Mouse (Mus musculus): ENCODE measurements around the gene Serping1.

The Serping1 gene

DNA sequence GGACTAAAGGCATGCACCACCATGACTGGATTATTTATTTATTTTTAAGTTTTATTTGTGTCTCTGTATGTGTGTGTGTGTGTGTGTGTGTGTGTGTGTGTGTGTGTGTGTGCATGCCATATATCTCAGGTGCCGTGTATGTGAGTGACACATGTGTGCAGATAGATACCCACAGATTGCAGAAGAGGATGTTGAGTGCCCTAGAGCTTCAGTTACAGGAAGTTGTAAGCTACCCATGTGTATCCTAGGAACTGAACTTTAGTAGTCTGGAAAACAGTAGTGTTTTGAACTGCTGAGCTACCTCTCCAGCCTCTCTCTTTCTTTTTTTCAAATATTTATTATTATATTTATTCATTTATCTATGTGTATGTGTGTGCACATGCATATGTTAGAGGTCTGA, 8.1 kb upstream of the Serping1 start:
- no peak for DNase-seq (ENCODE audit: low spot score in 2 of 2)

DNA sequence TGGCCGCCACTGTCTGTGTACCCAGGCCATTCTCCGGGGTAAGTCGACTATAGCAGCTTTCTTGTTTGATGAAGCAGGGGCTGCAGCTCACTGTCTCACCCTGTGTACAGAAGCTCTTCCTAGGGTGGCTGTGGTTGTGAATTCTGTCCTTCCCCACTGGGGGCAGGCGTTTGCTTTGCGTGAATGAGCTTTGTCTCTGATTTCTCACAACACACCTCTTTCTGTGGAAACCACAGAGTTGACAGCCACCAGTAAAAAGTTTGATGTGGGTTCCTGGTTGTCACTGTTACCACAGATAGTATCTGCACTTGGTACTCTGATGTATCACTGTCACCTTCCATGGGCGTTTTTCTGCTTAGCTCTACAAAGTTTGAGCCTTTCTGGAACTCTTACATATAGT, 4.0 kb upstream of the Serping1 start:
- DNase-seq (ENCODE audit: low spot score in 2 of 2): no peak

DNA sequence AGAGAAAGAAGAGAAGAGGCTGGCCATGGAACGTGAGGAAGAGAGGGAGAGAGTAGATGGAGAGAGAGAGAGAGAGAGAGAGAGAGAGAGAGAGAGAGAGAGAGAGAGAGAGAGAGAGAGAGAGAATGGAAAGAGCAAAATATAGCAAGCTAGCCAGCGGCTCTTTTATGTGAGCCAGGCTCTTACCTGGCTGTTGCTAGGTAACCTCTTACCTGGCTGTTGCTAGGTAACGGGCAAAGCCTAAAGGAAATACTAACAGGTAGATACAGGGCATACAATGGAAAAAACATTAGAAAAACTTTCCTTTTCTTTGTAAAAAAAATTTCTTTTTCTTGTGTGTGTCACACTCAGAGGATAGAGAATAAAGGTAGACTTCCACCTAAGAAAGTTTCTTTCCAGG, 2.5 kb upstream of the Serping1 start:
- no peak for DNase-seq (ENCODE audit: low spot score in 2 of 2)

DNA sequence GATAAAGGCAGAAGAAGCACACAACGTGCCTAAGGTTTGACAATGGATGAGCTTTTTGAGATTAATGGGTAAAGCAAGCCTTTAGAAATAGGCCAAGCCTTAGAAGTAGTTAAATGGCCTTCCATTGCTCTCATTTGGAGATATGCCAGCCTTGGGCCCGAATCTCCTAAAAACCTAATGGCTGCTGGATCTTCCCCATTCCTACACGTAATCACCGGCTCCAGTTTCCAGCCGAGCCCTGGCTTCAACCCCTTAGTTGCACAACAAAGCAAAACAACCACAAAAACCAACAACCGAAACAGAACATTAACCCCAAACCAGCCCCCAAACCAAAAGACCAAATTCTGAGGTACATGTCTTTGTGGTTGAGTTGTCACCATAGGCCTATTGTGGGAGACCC, 421 bp upstream of the Serping1 start:
- DNase-seq (ENCODE audit: low spot score in 2 of 2): no peak

DNA sequence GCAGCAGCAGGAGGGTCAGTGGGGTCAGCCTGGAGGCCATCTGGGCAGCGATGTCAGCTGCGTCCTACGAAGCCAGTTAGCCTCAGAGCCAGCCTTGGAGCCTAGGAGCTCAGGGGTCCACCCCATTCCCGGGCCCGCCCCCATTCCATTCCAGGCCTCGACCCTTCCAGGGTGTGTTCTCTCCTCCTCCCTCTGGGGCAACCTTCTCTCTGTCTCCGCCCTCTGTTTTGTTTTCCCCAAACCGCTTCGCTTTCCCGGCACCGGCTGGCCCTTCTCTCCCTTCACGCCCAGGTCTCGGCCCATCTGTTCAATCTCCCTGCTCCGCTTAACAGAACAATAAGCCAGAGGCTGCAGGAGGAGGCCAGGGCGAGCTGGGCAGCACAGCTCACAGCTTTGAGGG, 493 bp downstream of the Serping1 start:
- DNase-seq (ENCODE audit: low spot score in 2 of 2): peak in 1 of 2 experiments; percentile 11

DNA sequence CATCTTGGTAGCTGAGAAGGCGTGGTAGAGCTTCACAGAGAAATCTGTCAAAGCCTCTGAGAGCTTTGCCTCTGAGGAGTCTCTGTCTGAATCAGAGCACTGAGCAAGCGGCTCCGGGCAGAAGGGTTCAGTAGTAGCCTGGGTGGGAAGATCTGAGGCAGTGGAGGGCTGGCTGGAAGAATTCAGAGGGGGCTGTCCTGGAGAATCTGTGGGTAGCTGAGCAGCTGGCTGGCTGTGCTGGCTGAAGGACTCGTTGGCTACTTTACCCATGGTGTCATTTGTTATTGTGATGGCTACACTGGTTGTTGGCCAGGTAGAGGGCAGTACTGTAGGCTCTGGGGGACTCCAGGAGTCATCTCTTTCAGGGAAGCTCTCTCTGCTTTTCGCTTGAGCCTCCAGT, 2.0 kb downstream of the Serping1 start:
- no peak for DNase-seq (ENCODE audit: low spot score in 2 of 2)

DNA sequence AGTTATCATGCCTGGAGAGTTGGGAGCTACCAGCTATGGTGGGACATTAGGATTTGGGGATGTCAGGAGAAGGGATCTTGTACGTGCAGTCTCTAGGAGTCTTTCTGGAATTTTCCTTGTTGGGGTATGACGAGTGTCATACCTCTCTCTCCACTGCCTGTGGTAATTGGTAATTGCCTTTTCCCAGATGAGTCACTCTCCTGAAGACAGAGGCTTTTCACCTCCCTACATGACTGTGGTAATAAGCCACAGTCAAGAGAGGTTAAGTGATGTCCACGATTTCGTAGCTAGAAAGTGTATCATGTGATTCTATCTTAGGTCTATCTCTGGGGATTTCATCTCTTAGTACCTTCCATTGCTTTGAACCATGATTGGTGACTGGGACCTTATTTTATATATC, 2.8 kb downstream of the Serping1 start:
- no peak for DNase-seq (ENCODE audit: low spot score in 2 of 2)

DNA sequence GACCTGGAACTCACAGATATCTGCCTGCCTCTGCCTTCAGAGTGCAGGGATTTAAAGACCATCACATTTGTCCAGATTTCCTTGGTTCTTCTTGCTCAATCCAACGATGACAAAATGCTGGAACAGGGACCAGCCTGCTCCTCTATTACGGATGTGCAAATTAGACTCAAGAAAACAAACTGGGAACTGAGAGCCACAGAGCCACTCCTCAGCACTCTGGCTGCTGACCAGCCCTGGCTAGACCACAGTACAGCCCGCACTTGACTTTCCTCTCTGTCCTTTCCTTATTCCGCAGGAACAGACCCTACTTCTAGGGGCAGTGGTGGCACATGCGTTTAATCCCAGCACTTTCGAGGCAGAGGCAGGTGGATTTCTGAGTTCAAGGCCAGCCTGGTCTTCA, 4.7 kb downstream of the Serping1 start:
- DNase-seq (ENCODE audit: low spot score in 2 of 2): no peak

DNA sequence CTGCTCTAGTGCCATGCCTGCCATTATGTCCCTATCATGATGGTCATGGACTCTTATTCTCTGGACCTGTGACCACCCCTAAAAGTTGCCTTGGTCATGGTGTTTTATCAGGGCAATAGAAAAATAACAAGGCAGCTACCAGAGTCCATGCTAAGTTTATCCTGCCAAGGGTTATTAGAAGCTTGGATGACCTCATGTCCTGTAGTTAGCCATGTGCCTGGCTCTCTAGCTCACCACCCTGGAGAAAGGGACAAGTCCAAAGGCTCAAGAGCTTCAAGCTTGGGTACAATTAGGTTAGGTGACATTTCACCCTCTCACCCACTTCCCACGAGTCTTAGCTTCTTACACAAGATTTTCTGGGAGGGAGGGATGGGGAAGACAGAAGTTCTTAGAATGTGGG, 12.4 kb downstream of the Serping1 start:
- no peak for DNase-seq (ENCODE audit: low spot score in 2 of 2)

DNA sequence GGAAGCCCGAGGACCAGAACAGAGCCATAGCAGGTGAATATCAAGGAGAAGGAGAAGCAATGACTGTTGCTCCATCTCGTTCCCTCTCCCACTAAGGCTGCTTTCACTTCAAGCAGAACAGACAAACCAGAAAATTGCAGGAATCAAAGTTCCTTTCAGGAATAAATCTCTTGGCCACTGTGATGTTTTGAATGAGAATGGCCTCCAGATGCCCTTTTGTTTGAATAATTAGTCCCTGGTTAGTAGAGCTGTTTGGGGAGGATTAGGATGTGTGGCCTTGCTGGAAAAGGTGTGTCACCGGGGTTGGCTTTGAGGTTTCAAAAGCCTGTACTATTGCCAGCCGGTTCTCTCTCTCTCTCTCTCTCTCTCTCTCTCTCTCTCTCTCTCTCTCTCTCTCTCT, 12.9 kb downstream of the Serping1 start:
- no peak for DNase-seq (ENCODE audit: low spot score in 2 of 2)

DNA sequence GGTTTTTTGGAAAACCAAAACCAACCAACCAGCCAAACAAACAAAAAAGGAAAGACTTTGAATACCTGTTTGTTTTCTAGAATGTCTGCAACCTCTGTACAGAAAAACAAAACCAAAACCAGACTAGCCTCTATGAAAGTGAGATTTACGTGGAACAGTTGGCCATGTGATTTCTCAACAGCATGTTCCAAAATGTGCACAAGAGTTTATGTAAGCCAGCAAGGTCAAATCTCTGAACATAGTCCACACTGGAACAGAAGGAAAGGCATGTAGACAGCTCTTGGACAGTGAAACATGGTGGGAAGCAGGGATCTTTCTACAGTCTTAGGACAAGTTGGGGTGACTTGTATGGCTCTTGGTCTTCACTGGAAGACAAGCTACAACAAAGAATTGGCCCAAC, 13.4 kb downstream of the Serping1 start:
- no peak for DNase-seq (ENCODE audit: low spot score in 2 of 2)

DNA sequence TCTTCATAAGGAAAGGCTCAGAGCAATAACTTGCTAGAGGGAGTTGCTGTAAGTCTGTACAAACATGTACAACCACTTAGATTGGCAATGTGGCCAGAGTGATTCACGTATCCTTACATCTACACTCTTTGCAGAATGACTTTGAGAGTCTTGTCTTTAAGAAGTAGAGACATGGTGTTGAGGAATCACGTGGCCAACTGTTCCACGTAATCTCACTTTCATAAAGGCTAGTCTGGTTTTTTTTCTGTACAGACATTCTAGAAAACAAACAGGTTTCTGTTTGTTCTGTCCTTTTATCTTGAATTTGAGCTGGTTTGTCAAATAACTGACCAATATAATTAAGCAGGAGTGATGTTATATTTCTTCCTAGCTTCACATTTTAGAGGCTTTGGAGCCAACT, 13.9 kb downstream of the Serping1 start:
- no peak for DNase-seq (ENCODE audit: low spot score in 2 of 2)

DNA sequence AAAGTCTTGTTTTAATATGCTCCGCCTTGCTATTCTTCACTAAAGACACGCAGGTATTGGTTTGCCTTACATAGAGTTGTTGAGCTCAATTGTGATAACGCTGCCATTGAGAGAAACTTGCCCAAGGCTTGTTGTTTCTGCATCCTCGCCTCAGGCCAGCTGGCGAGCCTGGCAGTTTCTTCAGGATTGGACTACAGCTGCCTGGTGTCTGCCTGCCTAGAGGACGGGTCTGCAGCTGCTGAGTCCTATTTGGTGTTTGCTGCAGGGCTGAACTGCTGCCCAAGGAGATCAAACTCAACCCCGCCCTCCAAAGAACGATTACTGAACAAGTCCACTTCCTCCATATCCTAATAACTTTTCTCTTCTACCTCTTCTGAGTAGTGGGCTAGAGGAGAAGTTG, 14.5 kb downstream of the Serping1 start:
- no peak for DNase-seq (ENCODE audit: low spot score in 2 of 2)

DNA sequence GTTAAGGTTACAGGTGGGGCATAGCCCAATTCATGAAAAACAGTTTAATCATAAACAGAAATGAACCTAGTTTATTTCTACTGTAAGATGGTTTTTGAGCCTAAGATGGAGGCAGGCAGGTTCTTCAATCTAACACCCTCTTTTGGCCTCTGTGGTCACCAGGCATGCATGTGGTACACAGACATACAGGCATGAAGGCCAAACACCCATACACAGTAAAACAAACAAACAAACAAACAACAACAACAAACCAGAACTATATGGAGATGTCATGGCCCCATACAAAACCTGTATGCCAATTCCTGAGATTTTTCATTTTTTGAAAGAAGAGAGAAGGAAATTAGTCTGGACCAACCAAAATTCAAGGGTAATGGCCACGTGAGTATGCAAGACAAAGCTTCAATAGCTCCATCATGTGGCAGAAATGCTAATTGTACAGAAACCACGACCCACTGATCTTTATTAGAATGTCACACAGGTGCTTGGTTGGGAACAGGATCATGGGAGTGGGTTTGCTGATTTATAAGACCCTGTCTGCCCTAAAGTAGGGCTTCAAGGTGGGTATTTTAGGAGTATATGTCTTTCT, 16.6 kb downstream of the Serping1 start:
- DNase-seq (ENCODE audit: low spot score in 2 of 2): no peak

DNA sequence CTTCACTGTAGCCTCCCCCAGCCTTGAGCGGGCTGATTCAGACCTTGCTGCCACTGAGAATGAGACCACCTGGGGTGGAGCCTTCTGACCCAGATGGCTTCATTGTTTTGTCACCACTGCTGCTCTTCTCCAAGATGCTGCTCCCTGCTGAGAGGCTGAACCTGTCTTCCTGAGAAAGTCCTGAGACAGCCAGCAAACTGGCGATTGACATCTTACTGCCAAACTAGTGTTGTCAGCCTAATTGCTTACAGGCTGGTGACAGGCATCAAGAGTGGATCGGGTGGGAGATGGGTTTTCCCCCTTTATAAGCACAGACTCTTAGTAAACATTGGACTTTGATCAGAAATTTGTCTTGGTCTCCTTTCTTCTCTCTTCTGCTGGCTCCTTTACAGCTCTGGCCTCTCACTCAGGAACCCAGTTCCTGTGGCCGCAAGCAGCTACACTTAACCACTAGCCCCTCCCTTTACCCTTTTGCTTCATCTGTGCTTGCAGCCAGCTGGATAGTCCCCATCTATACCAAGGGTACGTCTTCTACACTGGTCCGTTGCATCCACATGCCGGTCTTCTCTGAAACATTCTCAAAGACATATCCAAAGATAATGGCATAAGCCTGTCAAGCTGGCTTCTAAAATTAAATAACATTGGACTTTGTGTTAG, 18.1 kb downstream of the Serping1 start:
- DNase-seq (ENCODE audit: low spot score in 2 of 2): no peak

DNA sequence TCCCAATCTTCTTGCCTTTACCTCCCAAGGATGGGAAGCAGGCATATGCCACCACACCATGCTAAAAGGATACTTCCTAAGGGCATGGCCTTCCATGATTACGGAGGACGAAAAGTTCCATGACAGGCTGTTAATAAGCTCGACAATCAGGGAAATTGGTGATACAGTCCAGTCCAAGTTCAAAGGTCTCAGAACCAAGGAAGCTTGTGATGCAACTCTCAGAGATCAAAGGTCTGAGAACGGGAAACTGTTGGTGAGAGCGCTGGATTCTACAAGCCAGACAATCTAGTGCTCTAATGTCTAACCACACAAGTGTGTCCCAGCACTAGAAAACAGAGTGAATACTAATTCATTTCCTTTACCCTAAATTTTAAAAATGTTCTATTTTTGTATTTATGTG, 19.0 kb downstream of the Serping1 start:
- no peak for DNase-seq (ENCODE audit: low spot score in 2 of 2)

DNA sequence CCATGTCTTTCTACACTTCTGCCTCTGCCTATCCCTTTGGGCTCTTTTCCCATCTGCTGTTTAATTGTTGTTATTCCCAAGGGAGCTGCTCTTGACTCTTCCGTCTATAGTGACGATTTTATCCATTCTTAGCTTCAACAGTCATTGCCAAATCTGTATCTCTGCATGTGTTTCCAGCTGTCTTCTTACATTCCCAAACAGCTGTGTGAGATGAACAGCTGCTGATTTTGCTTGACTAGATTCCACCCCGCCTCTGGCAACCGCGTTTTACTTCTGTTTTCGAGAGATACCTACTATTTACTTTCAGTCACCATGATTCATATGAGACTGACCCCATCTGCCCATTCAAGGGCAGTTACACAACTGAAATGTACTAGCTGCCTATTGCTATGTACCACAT, 25.1 kb downstream of the Serping1 start:
- DNase-seq (ENCODE audit: low spot score in 2 of 2): no peak

DNA sequence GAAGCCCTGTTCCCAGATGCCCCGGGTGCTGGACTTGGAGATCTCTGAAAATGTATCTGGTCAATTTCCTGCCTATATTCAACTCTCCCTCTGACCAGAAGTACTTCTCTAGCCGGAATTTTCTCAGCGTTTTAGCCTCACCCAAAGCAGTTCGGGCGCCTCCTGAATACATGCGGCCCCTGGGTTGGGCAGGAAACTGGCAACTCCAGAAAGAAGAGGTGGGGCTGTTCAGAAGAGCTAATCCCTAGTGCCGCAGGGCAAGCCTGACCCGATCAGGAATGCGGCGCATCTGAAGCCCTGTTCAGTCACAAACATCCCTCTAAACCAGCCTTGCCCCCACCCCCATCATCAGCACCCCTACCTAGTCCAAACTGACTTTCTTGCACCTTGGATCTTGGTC, 31.1 kb downstream of the Serping1 start:
- no peak for DNase-seq (ENCODE audit: low spot score in 2 of 2)

DNA sequence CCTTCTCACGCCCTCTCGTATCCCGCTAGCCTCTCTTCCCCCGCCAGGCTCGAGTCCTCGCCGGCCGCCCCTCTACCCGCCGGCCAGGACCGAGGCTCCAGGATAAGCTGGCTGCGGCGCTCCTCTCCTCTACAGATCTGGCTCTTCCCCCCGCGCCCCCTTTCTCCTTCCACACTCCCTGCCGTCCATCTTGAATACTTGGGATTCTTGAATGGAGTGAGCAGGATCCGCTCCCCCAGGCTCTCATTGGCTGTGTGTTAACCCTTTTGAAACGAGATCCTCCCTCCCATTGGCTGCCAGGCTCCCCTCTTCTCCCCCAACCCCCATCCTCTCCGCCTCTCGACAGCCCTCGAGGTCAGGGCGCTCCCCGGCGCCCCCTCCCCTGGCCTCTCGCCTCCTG, 31.7 kb downstream of the Serping1 start, which contains the start of gene Gm19426:
Gm19426 (minus strand) TSS at position 95 of the 400 bp plus-strand sequence.
- peak; percentile 80 to 82 for DNase-seq (ENCODE audit: low spot score in 2 of 2)

DNA sequence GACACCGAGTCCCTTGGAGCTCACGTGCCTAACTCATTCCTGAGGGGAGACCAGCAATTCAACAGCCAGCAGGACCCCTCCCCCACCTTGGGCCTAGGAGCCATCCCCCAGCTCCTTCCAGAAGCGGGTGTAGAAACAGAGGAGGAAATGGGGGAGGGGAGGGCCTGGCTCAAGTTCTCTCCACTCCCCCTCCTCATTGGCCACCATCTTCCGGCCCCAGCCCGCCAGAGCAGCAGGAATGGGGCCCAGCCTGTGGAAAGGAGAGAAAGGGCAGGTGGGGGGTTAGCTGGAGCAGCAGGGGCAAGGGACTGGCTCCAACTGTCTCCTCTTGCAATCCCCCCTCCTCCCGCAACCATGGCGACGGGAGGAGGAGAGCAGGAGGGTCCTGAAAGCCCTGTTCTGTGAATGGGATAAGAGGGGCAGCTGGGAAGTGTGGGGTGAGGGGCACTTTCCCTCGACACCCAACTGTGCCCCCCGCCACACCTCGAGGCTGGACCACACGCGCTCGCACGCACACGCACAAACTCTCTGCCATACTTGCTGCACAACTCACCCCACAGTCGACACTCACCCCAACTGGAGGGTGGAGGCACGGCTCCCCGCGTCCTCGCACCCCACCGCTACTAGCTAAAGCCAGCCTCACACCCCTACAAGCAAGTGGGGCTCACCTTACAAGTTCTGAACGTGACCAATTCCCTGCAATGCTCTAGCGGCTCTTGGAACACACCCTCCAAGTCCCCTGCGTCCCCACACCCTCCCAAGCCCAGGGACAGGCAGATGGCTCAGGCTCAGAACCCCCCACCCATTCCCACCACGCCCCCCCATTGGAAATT, 32.6 kb downstream of the Serping1 start:
- peak in 1 of 2 experiments; percentile 53 for DNase-seq (ENCODE audit: low spot score in 2 of 2)

DNA sequence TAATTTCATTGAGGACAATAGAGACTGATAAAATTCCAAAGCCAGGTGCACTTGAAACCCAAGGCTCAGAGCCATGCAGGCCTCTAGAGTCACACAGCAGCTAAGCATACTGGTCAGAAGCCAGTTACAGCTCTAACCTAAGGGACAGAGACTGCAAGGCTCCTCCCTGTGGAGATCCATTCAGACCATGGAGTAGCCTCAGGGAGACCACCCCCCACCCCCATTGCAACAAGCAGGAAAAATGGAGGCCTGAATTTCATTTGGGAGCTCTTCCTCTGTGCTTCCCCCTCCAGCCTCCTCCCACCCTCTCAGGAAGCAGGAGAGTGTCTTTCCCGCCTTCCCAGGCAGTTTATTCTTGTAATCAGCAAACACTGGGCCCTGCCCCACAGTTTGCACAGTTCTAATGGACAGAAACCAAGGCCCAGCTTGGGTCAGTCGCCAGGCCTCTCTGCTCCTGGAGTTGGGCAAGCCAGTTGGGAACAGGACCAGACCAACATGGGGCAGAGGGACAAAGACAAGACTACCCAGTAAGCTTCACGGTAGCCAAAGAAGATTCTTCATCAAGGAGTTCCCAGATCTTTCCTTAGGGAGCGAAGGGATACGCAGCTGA, 33.3 kb downstream of the Serping1 start:
- DNase-seq (ENCODE audit: low spot score in 2 of 2): no peak

DNA sequence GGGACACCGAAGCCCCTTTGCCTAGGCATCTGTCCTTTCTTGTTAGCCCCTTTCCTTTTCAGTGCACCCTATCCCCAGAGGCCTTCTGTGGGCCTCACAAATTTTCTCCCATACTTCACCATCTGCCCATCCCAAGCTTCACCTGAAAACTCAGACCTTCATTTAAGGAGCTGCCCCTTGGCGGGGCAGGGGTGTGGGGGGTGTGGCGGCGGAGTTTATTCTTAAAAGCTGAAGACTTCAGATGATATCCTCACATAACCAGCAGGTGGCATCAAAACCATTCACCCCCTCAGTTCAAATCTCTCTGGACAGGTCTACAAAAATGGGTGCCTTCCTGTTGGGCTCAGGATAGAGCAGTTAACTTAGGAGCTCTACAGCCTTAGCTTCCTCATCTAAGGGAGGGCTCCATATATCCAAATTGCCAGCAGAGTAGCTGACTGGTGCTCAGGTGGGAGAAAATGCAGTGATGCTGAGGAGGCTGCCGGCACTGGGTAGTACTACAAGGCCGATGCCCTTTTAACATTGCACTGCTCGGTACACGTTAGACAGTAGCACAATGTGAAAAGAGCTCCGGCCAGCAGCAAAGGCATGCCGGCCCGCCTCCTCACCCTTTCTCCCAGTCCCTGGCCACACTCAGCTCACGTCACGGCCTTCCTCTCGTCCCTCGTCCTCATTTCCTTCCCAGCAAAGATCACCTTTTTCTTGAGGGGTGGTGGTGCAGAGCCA, 34.5 kb downstream of the Serping1 start:
- DNase-seq (ENCODE audit: low spot score in 2 of 2): no peak
